Mouse (Mus musculus) testis, adult 2 months (tissue): Measurements from ENCODE around the gene Fut4.

ENCODE experiments used
- CTCF ChIP-seq: fragments of 200-500 bp; IDR thresholded peaks from 2 replicates; pipeline ENCODE4 v1.5.1; 2012; ENCODE audit warnings: low read depth, mild to moderate bottlenecking, inconsistent platforms, low read length, moderate library complexity; ENCODE audit not compliant: control insufficient read depth, insufficient read depth, insufficient replicate concordance
- POLR2A ChIP-seq: fragments of 200-500 bp; IDR thresholded peaks from 2 replicates; pipeline ENCODE4 v1.6.1; 2012; ENCODE audit warnings: low read depth, mild to moderate bottlenecking, inconsistent platforms, low read length, moderate library complexity; ENCODE audit not compliant: control insufficient read depth

- no peak for TF ChIP-seq POLR2A
- TF ChIP-seq CTCF: no peak
Measured at GRCm38 (mm10) chr9:14759261-14759660, 7.1 kb upstream of the Fut4 start.
